Mouse (Mus musculus) limb, embryonic 10.5 days (tissue): ENCODE data around the gene Mbnl1. TPM values are rescaled to one million over a fixed set of nuclear protein-coding genes. Genes with fewer than 3 reads are reported as not detected.
A peak's percentile ranks its signal among the peaks of the same experiment; 100 is the strongest.

Experiments
- DNase-seq: peaks from one replicate; pipeline ENCODE4 v3.0.0-alpha.2; 2017; ENCODE audit warnings: low spot score
- H3K27ac ChIP-seq: fragments of 300-500 bp; sonication (generic); 2 replicates; pipeline ENCODE4 v1.5.1; 2016; ENCODE audit warnings: mild to moderate bottlenecking
- H3K27me3 ChIP-seq: fragments of 300-500 bp; sonication (generic); 2 replicates; pipeline ENCODE4 v1.6.1; 2016; ENCODE audit warnings: low read depth, mild to moderate bottlenecking; ENCODE audit not compliant: poor library complexity, severe bottlenecking
- H3K36me3 ChIP-seq: fragments of 300-500 bp; sonication (generic); 2 replicates; pipeline ENCODE4 v1.6.1; 2016; ENCODE audit warnings: mild to moderate bottlenecking, moderate library complexity
- H3K4me1 ChIP-seq: fragments of 300-500 bp; sonication (generic); 2 replicates; pipeline ENCODE4 v1.6.1; 2016
- H3K4me3 ChIP-seq: fragments of 300-500 bp; sonication (generic); 2 replicates; pipeline ENCODE4 v1.5.1; 2016; ENCODE audit warnings: mild to moderate bottlenecking, moderate library complexity
- H3K9me3 ChIP-seq: fragments of 300-500 bp; sonication (generic); replicated peaks from 2 replicates; pipeline ENCODE4 v1.6.1; 2016; ENCODE audit warnings: mild to moderate bottlenecking
- WGBS: fragments of 180-500 bp; shearing (Covaris S2); methylation state at CpG from one replicate; pipeline ENCODE4 v1.1.7; 2016; 5-methylcytosine and 5-hydroxymethylcytosine counted together
- polyA plus RNA-seq: library from polyadenylated mRNA; unstranded; fragments of >200 nt; fragmentation: Nextera tagmentation; extraction: Ambion mirVana; gene quantifications from 2 replicates; pipeline ENCODE4 v1.2.1, GENCODE M21; 2016

The Mbnl1 gene
- polyA plus RNA-seq, 1 experiment from 2014 or later: 53.1 TPM

DNA sequence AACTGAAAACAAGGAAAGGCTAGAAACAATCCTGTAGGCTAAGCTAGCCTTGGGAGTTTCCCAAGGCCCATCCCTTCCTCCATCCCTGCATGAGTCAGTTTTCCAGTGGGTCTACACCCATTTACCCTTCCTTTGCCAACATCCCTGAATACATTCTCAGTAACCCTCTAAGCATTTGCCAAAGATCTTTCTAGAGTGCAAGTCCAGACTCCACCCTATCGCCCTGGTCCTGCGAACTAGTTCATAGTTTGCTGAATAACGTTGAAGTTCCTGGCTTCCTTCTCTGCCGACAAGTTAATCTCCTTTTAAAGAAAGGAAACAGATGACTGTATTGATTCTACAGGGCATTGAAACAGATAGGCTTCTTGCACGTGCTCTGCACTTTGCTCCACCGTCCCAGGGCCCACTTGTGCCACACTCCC, 26.5 kb downstream of the Mbnl1 start:
- Histone ChIP-seq H3K36me3 (no peaks in the 10 kb centered on the region), H3K27me3 (no peaks in the 10 kb centered on the region), H3K4me3 (no peak overlapping the region), H3K4me1 (peaks cover 35% of the 10 kb centered on the region), H3K27ac (no peak overlapping the region), H3K9me3 (no peaks in the 10 kb centered on the region)
- WGBS: 76% methylated on average over 6 of the region's 6 CpGs
- DNase-seq: no peak

DNA sequence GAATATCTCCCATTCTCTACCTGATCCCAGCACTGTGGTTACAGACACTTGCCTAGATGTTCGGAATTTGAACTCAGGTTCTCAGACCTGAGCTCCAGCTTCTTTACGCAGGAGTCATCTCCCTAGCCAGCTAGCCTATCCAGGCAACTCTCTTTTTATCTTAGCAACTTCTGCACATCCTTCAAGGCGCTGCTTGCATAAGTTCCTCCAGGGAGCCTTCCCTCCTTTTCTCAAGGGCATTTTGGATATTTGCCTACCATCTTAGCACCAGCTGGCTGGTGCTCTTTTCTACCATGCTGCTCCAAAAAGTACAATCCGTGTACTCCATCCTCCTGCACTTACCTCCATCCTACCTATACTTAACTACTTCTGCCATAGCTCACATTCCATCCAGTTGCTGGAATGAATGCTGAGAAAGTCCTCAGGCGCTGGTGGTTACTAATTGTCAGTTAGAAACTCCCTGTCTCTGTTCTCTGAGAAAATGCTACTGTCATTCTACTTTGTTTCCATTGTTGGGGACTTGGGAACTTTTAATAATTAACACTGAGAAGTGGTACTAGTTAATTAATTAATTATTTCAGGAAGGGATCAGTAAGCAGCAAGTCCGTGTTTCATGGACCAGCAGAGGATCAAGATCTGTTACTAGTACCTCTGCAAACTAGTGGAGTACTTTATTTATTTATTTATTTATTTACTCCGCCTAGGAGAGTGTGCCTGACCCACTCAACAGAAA, 27.3 kb downstream of the Mbnl1 start:
- H3K9me3 ChIP-seq: no peaks in the 10 kb centered on the region
- peak overlapping the region; percentile 99 for H3K27ac ChIP-seq
- WGBS: 53% methylated on average over 7 of the region's 7 CpGs
- DNase-seq: no peak
- no peaks in the 10 kb centered on the region for H3K27me3 ChIP-seq
- H3K36me3 ChIP-seq: no peaks in the 10 kb centered on the region
- H3K4me3 ChIP-seq: peak overlapping the region; percentile 72
- H3K4me1 ChIP-seq: peaks cover 41% of the 10 kb centered on the region

DNA sequence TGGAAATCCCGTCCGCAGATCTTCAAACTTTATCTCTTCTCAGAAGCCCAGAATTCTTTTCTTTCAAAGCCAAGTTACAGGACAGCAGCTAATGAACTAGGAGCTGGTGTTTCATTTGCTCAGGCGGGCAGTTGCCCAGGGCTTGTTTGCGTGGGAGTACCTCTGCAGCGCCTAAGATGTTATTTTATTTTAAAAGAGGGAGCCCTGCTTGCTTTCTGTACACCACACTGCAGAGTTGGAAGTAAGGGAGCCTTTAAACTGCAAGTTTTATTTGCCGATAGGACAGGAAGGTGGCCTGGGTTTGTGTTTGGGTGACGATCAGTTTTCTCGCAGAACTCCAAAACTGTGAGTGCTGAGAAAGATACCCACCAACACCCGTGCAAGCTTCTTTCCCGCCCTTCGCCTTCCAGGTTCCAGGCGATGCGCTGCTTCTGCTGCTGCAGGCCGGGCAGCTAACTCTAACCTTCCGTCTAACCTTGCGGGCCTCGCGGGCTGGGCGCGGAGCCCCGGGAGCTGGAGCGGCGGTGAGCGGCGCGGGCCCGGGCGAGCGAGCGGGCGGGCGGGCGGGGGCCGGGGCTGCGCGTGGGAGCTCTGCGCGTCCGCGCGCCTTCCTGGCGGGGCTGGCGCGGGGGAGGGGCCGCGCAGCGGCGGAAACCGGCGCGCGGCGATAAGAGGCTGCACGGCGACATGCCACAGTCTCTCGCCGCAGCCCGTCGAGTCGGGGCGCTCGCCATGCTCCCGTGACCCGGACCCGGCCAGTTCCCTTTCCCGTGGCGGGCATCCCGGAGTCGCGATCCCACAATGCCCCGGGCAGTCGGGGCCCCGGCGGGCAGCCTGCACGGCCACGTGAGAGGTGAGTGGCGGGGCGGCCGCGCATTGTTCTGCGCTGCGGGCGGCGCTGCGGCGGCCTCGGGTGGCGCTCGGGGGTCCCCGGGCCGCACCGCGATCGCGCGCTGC, 28.2 kb downstream of the Mbnl1 start:
- H3K4me1 ChIP-seq: peaks cover 41% of the 10 kb centered on the region
- no peaks in the 10 kb centered on the region for H3K9me3 ChIP-seq
- H3K4me3 ChIP-seq: peak overlapping the region; percentile 72
- H3K27ac ChIP-seq: peak overlapping the region; percentile 99
- WGBS: 1% methylated on average over 78 of the region's 96 CpGs
- no peaks in the 10 kb centered on the region for H3K36me3 ChIP-seq
- peak; percentile 83 for DNase-seq
- no peaks in the 10 kb centered on the region for H3K27me3 ChIP-seq

DNA sequence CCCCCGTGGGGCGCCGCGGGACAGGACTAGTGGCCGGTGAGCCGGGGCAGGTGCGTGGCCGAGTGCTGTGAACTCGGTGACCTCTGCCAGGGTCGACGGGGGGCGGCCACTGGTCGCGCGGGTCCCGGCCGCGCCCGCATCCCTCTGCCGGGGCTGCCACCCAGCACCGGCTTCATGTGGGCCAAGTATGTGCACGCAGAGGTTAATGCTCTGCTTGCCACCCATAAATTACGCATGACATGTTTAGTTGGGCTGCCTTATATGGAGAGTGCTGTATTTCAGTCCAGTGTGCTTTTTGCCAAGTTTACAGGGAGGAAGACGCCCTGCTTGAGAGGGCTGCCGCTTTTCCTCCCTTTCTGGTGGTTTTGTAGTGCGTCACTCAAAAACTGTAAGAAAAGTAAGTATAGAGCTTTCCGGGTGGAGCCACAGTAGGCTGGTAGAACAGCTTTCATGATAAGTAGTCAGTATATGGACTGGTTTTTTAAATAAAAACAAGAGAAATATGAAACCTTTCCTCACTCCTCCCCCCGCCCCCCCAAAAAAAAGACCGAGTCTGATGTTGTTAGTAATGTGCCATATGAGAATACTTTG, 29.0 kb downstream of the Mbnl1 start:
- Histone ChIP-seq H3K27ac (peak overlapping the region; percentile 99), H3K4me1 (peaks cover 41% of the 10 kb centered on the region), H3K4me3 (peak overlapping the region; percentile 72), H3K36me3 (no peaks in the 10 kb centered on the region), H3K27me3 (no peaks in the 10 kb centered on the region), H3K9me3 (no peaks in the 10 kb centered on the region)
- under 1% methylated on average over 21 of the region's 29 CpGs for WGBS
- peak; percentile 75 for DNase-seq

DNA sequence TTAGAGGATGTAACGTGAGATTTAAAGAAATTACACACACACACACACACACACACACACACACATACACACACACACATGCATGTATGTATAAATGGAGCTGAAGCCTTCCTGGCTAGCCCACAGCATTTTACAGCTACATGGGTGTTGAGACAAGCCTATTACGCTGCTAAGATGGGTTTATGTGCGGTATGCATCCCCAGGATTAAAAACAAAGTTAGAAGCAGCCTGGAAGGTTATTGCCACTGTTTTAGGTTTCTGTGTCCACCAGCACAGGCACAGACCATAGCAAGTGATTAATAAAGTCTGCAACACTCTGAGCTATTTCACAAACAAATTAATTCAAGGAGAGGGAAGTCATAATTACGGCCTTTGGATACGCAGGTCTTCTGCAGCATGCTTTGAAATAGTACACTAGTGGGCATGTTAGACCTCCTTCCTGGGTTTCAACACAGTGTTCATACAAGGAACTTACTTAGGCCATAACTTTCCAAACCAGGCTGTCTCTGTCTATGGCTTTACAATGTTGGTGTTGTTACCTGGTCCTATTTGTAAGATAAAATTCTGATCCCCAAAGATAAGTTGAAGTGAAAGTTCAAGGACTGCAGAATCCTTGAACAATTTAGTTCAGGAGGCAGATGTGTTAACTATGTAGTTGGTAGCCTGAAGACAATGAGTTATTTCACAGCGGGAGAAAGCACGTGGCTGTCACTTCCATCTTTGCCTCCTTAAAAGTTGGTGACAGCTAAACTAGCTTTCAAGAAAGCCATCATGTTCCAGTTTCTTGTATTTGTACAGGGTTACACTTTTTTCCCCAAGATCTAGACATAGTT, 29.7 kb downstream of the Mbnl1 start:
- Histone ChIP-seq H3K4me3 (peak overlapping the region; percentile 72), H3K27me3 (no peaks in the 10 kb centered on the region), H3K36me3 (no peaks in the 10 kb centered on the region), H3K27ac (peak overlapping the region; percentile 99), H3K4me1 (peaks cover 41% of the 10 kb centered on the region), H3K9me3 (no peaks in the 10 kb centered on the region)
- DNase-seq: peak; percentile 39
- WGBS: 23% methylated on average over 7 of the region's 7 CpGs

DNA sequence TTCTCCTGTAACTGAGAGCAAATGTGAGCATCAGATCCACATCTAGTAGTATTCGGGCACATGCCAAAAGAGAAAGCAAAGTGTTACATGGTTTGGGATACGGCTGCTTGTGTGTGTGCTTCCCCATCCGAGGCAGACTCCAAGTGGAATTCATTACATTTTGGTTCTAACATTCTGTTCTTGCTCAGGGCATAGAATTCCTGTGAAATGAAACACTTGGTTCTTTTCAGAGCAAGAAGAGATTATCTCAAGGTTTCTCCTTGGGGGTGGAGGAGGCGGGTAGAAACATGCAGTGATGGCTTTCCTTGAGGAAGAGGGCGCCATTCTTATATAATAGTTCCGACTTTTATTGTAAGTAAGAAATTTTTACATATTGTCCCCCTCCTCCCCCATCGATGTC, 30.6 kb downstream of the Mbnl1 start:
- no peak for DNase-seq
- Histone ChIP-seq H3K27ac (0 out of 2 replicates have a peak overlapping the region, but pooled peaks have one; percentile 99), H3K27me3 (no peaks in the 10 kb centered on the region), H3K4me3 (peak overlapping the region; percentile 72), H3K4me1 (peaks cover 41% of the 10 kb centered on the region), H3K9me3 (no peaks in the 10 kb centered on the region), H3K36me3 (no peaks in the 10 kb centered on the region)
- WGBS: 72% methylated on average over 7 of the region's 7 CpGs

DNA sequence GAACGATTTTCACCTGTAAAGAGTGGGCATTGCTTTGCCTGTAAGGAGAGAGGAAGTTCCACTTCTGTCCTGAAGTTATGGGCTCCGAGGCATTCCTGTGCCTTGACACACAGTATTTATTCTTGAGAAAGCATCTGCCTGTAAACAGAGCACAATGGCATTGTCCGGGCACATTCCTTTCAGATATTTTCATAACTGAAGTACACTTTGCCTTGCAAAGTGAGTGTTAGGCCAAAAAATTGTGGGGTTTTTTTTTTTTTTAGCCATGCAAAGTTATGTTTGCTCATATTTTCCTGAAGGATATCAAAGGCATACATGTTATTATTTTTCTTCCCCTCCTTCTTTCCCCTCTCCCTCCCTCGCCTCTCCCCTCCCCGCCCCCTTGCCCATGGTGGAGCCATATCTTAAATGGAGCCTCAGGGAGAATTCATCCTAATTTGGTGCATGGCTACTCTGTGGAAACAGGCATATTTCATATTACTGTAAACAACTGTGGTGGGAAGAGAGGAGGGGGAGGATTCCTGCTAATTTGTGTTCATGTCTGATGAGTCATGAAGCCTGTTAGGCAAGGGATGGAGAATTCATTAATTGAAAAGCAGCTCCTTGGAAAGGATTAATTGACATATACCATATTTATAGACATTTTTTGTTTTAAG, 32.3 kb downstream of the Mbnl1 start:
- peaks cover 32% of the 10 kb centered on the region for H3K4me1 ChIP-seq
- H3K4me3 ChIP-seq: no peak overlapping the region
- H3K27me3 ChIP-seq: no peaks in the 10 kb centered on the region
- H3K36me3 ChIP-seq: no peaks in the 10 kb centered on the region
- no peaks in the 10 kb centered on the region for H3K9me3 ChIP-seq
- H3K27ac ChIP-seq: no peak overlapping the region
- DNase-seq: no peak
- WGBS: 75% methylated on average over 5 of the region's 5 CpGs

DNA sequence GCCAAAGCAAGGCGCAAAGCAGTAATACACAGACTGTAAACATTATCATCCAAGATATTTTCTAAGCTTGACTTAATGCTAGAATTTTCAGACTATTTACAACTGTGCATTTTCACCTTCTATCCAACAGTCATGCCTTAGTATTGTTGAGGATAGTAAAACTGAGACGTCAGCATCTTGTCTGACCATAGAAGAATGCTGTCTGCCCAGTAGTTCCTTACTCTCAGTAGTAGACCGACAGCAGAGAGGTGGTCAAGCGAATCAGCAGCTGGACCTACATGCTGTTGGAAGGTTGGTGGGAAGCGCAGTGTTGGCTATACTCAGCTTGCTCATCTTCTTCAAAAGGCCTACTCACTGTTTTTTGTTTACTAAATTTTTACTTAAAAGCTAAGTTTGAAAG, 34.2 kb downstream of the Mbnl1 start:
- peaks cover 28% of the 10 kb centered on the region for H3K4me1 ChIP-seq
- WGBS: 88% methylated on average over 5 of the region's 5 CpGs
- H3K27me3 ChIP-seq: no peaks in the 10 kb centered on the region
- no peak overlapping the region for H3K4me3 ChIP-seq
- no peaks in the 10 kb centered on the region for H3K9me3 ChIP-seq
- no peaks in the 10 kb centered on the region for H3K36me3 ChIP-seq
- no peak overlapping the region for H3K27ac ChIP-seq
- no peak for DNase-seq

DNA sequence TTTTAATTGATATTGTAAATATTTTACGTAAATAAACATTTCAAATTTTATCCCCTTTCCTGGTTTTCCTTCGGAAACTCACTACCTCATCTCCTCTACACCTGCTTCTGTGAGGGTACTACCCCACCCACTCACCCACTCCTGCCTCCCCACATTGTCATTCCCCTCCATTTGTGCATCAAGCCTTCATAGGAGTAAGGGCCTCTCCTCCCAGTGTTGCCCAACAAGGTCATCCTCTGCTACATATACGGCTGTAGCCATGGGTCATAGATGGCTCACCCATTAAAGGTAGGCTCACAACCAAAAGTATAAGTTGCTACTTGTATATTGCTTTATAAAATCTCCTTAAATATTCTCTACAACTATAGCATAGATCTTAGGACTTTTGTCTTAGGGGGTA, 34.9 kb downstream of the Mbnl1 start:
- Histone ChIP-seq H3K9me3 (no peaks in the 10 kb centered on the region), H3K4me1 (peaks cover 21% of the 10 kb centered on the region), H3K36me3 (no peaks in the 10 kb centered on the region), H3K4me3 (no peak overlapping the region), H3K27me3 (no peaks in the 10 kb centered on the region), H3K27ac (no peak overlapping the region)
- 95% methylated on average over 3 of the region's 3 CpGs for WGBS
- DNase-seq: no peak

DNA sequence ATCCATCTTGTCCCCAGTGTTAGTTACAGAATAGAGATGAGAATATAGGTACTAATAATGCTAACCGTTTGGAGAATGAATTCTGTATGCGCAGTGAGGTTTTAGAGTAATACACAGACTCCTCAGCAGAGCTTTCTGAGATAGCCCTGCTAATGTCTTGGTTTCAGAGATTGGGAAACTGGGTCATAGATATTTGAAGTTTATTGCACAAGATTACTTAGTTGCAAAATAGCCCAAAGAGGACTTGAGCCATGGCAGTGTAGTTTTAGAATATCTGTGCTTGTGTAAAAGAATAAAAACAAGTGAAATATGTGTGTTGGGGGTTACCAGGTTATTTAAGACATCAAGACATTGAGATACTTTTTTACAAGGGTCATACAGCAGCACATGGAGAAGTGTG, 35.3 kb downstream of the Mbnl1 start:
- H3K4me3 ChIP-seq: no peak overlapping the region
- peaks cover 16% of the 10 kb centered on the region for H3K4me1 ChIP-seq
- WGBS: 93% methylated on average over 2 of the region's 2 CpGs
- no peaks in the 10 kb centered on the region for H3K27me3 ChIP-seq
- DNase-seq: no peak
- H3K36me3 ChIP-seq: no peaks in the 10 kb centered on the region
- no peak overlapping the region for H3K27ac ChIP-seq
- H3K9me3 ChIP-seq: no peaks in the 10 kb centered on the region

DNA sequence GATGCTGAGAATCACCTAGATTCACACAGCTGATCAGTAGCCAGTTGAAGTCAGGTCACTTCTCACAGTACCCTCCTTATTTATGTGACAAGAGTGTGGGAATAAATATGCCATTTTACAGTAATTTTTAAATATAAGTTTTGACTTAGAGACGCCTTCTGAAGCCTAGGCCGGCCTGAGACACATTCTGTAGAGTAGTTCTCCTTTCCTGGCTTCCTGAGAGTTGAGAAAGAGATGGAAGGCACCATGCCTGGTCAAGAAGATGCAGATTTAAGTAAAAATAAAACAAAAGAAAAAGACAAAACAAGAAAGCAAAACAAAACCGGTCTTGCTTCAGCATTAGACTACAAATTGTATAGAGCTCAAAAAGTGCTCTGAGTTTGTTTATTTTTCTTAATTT, 38.6 kb downstream of the Mbnl1 start:
- Histone ChIP-seq H3K27ac (no peak overlapping the region), H3K27me3 (no peaks in the 10 kb centered on the region), H3K9me3 (no peaks in the 10 kb centered on the region), H3K4me1 (peaks cover 5% of the 10 kb centered on the region), H3K4me3 (no peak overlapping the region), H3K36me3 (no peaks in the 10 kb centered on the region)
- 91% methylated on average over 3 of the region's 3 CpGs for WGBS
- no peak for DNase-seq

DNA sequence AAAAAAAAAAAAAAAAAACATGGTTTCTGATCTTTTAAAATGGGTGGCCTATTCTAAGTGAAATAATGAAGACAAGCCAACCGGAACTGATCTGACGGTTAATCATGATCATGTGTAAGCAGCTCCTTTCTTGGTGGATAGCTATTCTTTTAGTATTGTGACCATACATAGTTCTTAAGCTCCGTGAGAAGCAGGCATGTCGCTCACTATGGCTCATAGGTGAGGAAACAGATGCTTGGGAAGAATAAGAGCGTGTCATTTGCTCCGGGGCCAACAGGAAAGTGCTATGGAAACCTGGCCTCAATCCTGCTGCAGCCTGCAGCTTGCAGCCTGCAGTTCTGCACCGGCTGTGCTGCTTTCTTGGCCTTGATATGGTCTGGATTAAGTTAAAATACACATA, 40.7 kb downstream of the Mbnl1 start:
- 80% methylated on average over 7 of the region's 7 CpGs for WGBS
- no peak overlapping the region for H3K4me3 ChIP-seq
- peaks cover 19% of the 10 kb centered on the region for H3K4me1 ChIP-seq
- no peak overlapping the region for H3K27ac ChIP-seq
- no peak for DNase-seq
- H3K36me3 ChIP-seq: no peaks in the 10 kb centered on the region
- H3K9me3 ChIP-seq: no peaks in the 10 kb centered on the region
- no peaks in the 10 kb centered on the region for H3K27me3 ChIP-seq
